Mouse (Mus musculus) erythroblast, embryonic 14.5 days (primary cell): ENCODE measurements around the gene Cd93. TPM values are rescaled to one million over a fixed set of nuclear protein-coding genes. Genes with fewer than 3 reads are reported as not detected.

Experiments
- H3K27me3 ChIP-seq: 2 replicates; pipeline ENCODE4 v1.6.1; 2012; ENCODE audit warnings: inconsistent platforms; ENCODE audit not compliant: control insufficient read depth
- H3K36me3 ChIP-seq: 2 replicates; pipeline ENCODE4 v1.6.1; 2012; ENCODE audit warnings: mild to moderate bottlenecking, inconsistent platforms; ENCODE audit not compliant: control insufficient read depth
- H3K4me1 ChIP-seq: 2 replicates; pipeline ENCODE4 v1.6.1; 2012; ENCODE audit warnings: inconsistent platforms; ENCODE audit not compliant: control insufficient read depth
- H3K4me3 ChIP-seq: replicated peaks from 2 replicates; pipeline ENCODE3; 2012; ENCODE audit warnings: moderate library complexity, mild to moderate bottlenecking, inconsistent platforms
- H3K9me3 ChIP-seq: 2 replicates; pipeline ENCODE4 v1.6.1; 2012; ENCODE audit warnings: low read length, inconsistent platforms, mixed read lengths; ENCODE audit not compliant: control insufficient read depth
- GATA1 ChIP-seq: IDR thresholded peaks from 2 replicates; pipeline ENCODE4 v1.6.1; 2012; ENCODE audit warnings: low read length, inconsistent platforms, mixed read lengths
- TAL1 ChIP-seq: IDR thresholded peaks from 3 replicates; pipeline ENCODE4 v1.6.1; 2012; ENCODE audit warnings: low read length, inconsistent platforms, mixed read lengths
- polyA plus RNA-seq: library from polyadenylated mRNA; stranded (reverse); fragments of >175 nt; gene quantifications from 2 replicates; pipeline ENCODE4 v1.2.3, GENCODE M21; 2012

Cd93 gene
- 0.01 TPM in 2 replicates for polyA plus RNA-seq

GRCm38 (mm10) chr2:148443249-148443958, at the start of gene Cd93:
TSS of gene Cd93 (minus strand) at chr2:148443563.
- no peaks in the 10 kb centered on the region for H3K36me3 ChIP-seq
- no peak within 1 kb of the TSS for H3K4me3 ChIP-seq
- no peaks in the 10 kb centered on the region for H3K27me3 ChIP-seq
- no peaks in the 10 kb centered on the region for H3K9me3 ChIP-seq
- no peaks in the 10 kb centered on the region for H3K4me1 ChIP-seq
- TF ChIP-seq TAL1 = no peak
- TF ChIP-seq GATA1 = no peak

- TF ChIP-seq GATA1 (no peak), TAL1 (no peak)
- no peaks in the 10 kb centered on the region for H3K36me3 ChIP-seq
- H3K27me3 ChIP-seq = no peaks in the 10 kb centered on the region
- no peaks in the 10 kb centered on the region for H3K4me1 ChIP-seq
- no peaks in the 10 kb centered on the region for H3K9me3 ChIP-seq
- no peak overlapping the region for H3K4me3 ChIP-seq
Measured at GRCm38 (mm10) chr2:148492108-148492507, 48.7 kb upstream of the Cd93 start.

- Histone ChIP-seq H3K36me3 (no peaks in the 10 kb centered on the region), H3K4me3 (no peak overlapping the region), H3K27me3 (no peaks in the 10 kb centered on the region), H3K9me3 (no peaks in the 10 kb centered on the region), H3K4me1 (no peaks in the 10 kb centered on the region)
- TF ChIP-seq GATA1 = no peak
- no peak for TF ChIP-seq TAL1
Measured at GRCm38 (mm10) chr2:148490150-148490549, 46.8 kb upstream of the Cd93 start.

GRCm38 (mm10) chr2:148488885-148489284, 45.5 kb upstream of the Cd93 start:
- H3K27me3 ChIP-seq = no peaks in the 10 kb centered on the region
- H3K9me3 ChIP-seq = no peaks in the 10 kb centered on the region
- no peaks in the 10 kb centered on the region for H3K4me1 ChIP-seq
- no peak for TF ChIP-seq GATA1
- TF ChIP-seq TAL1 = no peak
- no peaks in the 10 kb centered on the region for H3K36me3 ChIP-seq
- H3K4me3 ChIP-seq = no peak overlapping the region

GRCm38 (mm10) chr2:148485576-148485975, 42.2 kb upstream of the Cd93 start:
- Histone ChIP-seq H3K4me3 (no peak overlapping the region), H3K9me3 (no peaks in the 10 kb centered on the region), H3K4me1 (no peaks in the 10 kb centered on the region), H3K36me3 (no peaks in the 10 kb centered on the region), H3K27me3 (no peaks in the 10 kb centered on the region)
- TF ChIP-seq TAL1 (no peak), GATA1 (no peak)

GRCm38 (mm10) chr2:148480376-148480775, 37.0 kb upstream of the Cd93 start:
- Histone ChIP-seq H3K4me1 (no peaks in the 10 kb centered on the region), H3K9me3 (no peaks in the 10 kb centered on the region), H3K36me3 (no peaks in the 10 kb centered on the region), H3K27me3 (no peaks in the 10 kb centered on the region), H3K4me3 (no peak overlapping the region)
- TF ChIP-seq TAL1 = no peak
- TF ChIP-seq GATA1 = no peak

GRCm38 (mm10) chr2:148478141-148478701, 34.9 kb upstream of the Cd93 start:
- Histone ChIP-seq H3K36me3 (no peaks in the 10 kb centered on the region), H3K27me3 (no peaks in the 10 kb centered on the region), H3K4me1 (no peaks in the 10 kb centered on the region), H3K9me3 (no peaks in the 10 kb centered on the region), H3K4me3 (no peak overlapping the region)
- TF ChIP-seq TAL1 = no peak
- no peak for TF ChIP-seq GATA1

GRCm38 (mm10) chr2:148477346-148477745, 34.0 kb upstream of the Cd93 start:
- TF ChIP-seq TAL1 = no peak
- no peak for TF ChIP-seq GATA1

GRCm38 (mm10) chr2:148476576-148476975, 33.2 kb upstream of the Cd93 start:
- Histone ChIP-seq H3K27me3 (no peaks in the 10 kb centered on the region), H3K36me3 (no peaks in the 10 kb centered on the region), H3K4me3 (no peak overlapping the region), H3K4me1 (no peaks in the 10 kb centered on the region), H3K9me3 (no peaks in the 10 kb centered on the region)
- TF ChIP-seq GATA1 = no peak
- no peak for TF ChIP-seq TAL1

More at GRCm38 (mm10) chr2:148477346-148477745, 34.0 kb upstream of the Cd93 start:
- no peaks in the 10 kb centered on the region for H3K4me1 ChIP-seq
- no peaks in the 10 kb centered on the region for H3K27me3 ChIP-seq
- H3K9me3 ChIP-seq = no peaks in the 10 kb centered on the region
- H3K36me3 ChIP-seq = no peaks in the 10 kb centered on the region
- no peak overlapping the region for H3K4me3 ChIP-seq
